Comparison of ENCODE assay signal across 11 mouse cellular contexts in genomic region chr1:72464926-72465583, GRCm38 (mm10).
DNase-seq lines count a peak whose midpoint lies in the region; ATAC-seq lines count a peak whose summit lies in the region.
"Had no signal": no experiment of that assay in that cellular context is flagged by ENCODE, and none has a peak within 500 bp of the region (broad histone marks: within the 10 kb centered on the region; RNA-seq: fewer than 3 reads in every experiment).

No protein-coding gene starts in this region.

- no peaks in the 10 kb centered on the region for H3K9me3 ChIP-seq in midbrain, embryonic 11.5 days (ENCODE audit: control insufficient read depth, low read length)
- H3K9me3 ChIP-seq in midbrain, embryonic 10.5 days (replicated peaks): no peaks in the 10 kb centered on the region

- no peaks in the 10 kb centered on the region for H3K27me3 ChIP-seq in midbrain, embryonic 11.5 days (ENCODE audit: control insufficient read depth, insufficient read depth, low read length)
- H3K27me3 ChIP-seq in midbrain, embryonic 10.5 days (ENCODE audit: low read depth, poor library complexity, severe bottlenecking): no peaks in the 10 kb centered on the region
- H3K27me3 ChIP-seq: Patski had no signal

- peak; percentile 79 for DNase-seq in midbrain, embryonic 11.5 days (ENCODE audit: low spot score, missing footprints)
- no peak for DNase-seq in midbrain, embryonic 10.5 days (ENCODE audit: low spot score)
- peak; percentile 69 for DNase-seq in fibroblast of lung, adult 2 months (ENCODE audit: low read depth)
- DNase-seq in left cerebral cortex, adult 11 months (ENCODE audit: low spot score): peak; percentile 38
- peak; percentile 17 to 53 for DNase-seq in right cerebral cortex, postnatal 36 days (ENCODE audit: low spot score in 2 of 2)
- DNase-seq in kidney, postnatal 14 days: no peak
- DNase-seq in adrenal gland, adult 8-10 months: no peak
- no peak for DNase-seq in urinary bladder, postnatal 25 days (ENCODE audit: low spot score)

- 50% methylated on average over 12 of the region's 12 CpGs for WGBS in midbrain, embryonic 11.5 days
- 46% methylated on average over 12 of the region's 12 CpGs for WGBS in midbrain, embryonic 10.5 days

- no peaks in the 10 kb centered on the region for H3K36me3 ChIP-seq in midbrain, embryonic 11.5 days (ENCODE audit: control insufficient read depth, insufficient read depth, low read length)
- no peaks in the 10 kb centered on the region for H3K36me3 ChIP-seq in midbrain, embryonic 10.5 days

- H3K27ac ChIP-seq in midbrain, embryonic 11.5 days (ENCODE audit: low read depth, low read length): no peak overlapping the region
- H3K27ac ChIP-seq in midbrain, embryonic 10.5 days (replicated peaks): no peak overlapping the region
- H3K27ac ChIP-seq: kidney, postnatal 0 days; liver, embryonic 14.5 days had no signal

- no peak overlapping the region for H3K4me2 ChIP-seq in midbrain, embryonic 11.5 days

- no peaks in the 10 kb centered on the region for H3K4me1 ChIP-seq in midbrain, embryonic 11.5 days (ENCODE audit: control insufficient read depth, insufficient read depth, low read length)
- H3K4me1 ChIP-seq in midbrain, embryonic 10.5 days: no peaks in the 10 kb centered on the region

- H3K9ac ChIP-seq in midbrain, embryonic 11.5 days (ENCODE audit: low read length): no peak overlapping the region
- H3K9ac ChIP-seq: liver, embryonic 14.5 days had no signal

- ATAC-seq in midbrain, embryonic 11.5 days (ENCODE audit: low FRiP score): no peak
- ATAC-seq: Patski had no signal

- no peak overlapping the region for H3K4me3 ChIP-seq in midbrain, embryonic 11.5 days (ENCODE audit: low read depth, low read length)
- no peak overlapping the region for H3K4me3 ChIP-seq in midbrain, embryonic 10.5 days

Comparison
In these comparisons a context has a peak if more than half of its experiments do, and no peak if none do; other contexts are left out.
1. DNase-seq: peak in midbrain, embryonic 11.5 days (single experiment), fibroblast of lung, adult 2 months (single experiment), left cerebral cortex, adult 11 months (single experiment) and right cerebral cortex, postnatal 36 days (2 of 2); none in midbrain, embryonic 10.5 days (single experiment), kidney, postnatal 14 days (single experiment), adrenal gland, adult 8-10 months (single experiment) and urinary bladder, postnatal 25 days (single experiment).